Mouse (Mus musculus) lung, postnatal 0 days (tissue): ENCODE results near the gene Triobp. TPM values are rescaled to one million over a fixed set of nuclear protein-coding genes. Genes with fewer than 3 reads are reported as not detected.

Source experiments
- ATAC-seq: fragments of 200-750 bp; cut with Nextera tagmentation; 2 replicates; pipeline ENCODE4 v1.8.0; 2017; ENCODE audit warnings: moderate library complexity
- DNase-seq: peaks from one replicate; pipeline ENCODE4 v3.0.0-alpha.2; 2016; ENCODE audit warnings: low spot score
- H3K27ac ChIP-seq: fragments of 300-500 bp; sonication (generic); 2 replicates; pipeline ENCODE4 v1.5.1; 2014; ENCODE audit warnings: antibody characterized with exemption, mild to moderate bottlenecking, low read length, mixed read lengths
- H3K27me3 ChIP-seq: fragments of 300-500 bp; sonication (generic); replicated peaks from 2 replicates; pipeline ENCODE4 v1.6.1; 2014; ENCODE audit warnings: low read length, mixed read lengths; ENCODE audit not compliant: insufficient read depth
- H3K36me3 ChIP-seq: fragments of 300-500 bp; sonication (generic); 2 replicates; pipeline ENCODE4 v1.6.1; 2014; ENCODE audit warnings: low read length, mixed read lengths; ENCODE audit not compliant: insufficient read depth
- H3K4me1 ChIP-seq: fragments of 300-500 bp; sonication (generic); 2 replicates; pipeline ENCODE4 v1.6.1; 2014; ENCODE audit warnings: antibody characterized with exemption, low read depth, low read length, mixed read lengths; ENCODE audit not compliant: insufficient read depth
- H3K4me2 ChIP-seq: fragments of 300-500 bp; sonication (generic); replicated peaks from 2 replicates; pipeline ENCODE4 v1.6.1; 2014; ENCODE audit warnings: low read depth, mild to moderate bottlenecking, low read length, moderate library complexity, mixed read lengths
- H3K4me3 ChIP-seq: fragments of 300-500 bp; sonication (generic); 2 replicates; pipeline ENCODE4 v1.5.1; 2014; ENCODE audit warnings: low read depth, low read length
- H3K9ac ChIP-seq: fragments of 300-500 bp; sonication (generic); replicated peaks from 2 replicates; pipeline ENCODE4 v1.6.1; 2014; ENCODE audit warnings: low read depth, mild to moderate bottlenecking
- H3K9me3 ChIP-seq: fragments of 300-500 bp; sonication (generic); 2 replicates; pipeline ENCODE4 v1.6.1; 2016; ENCODE audit warnings: low read length, mixed read lengths
- CTCF ChIP-seq: IDR thresholded peaks from 2 replicates; pipeline ENCODE4 v1.5.1; 2016; ENCODE audit warnings: antibody characterized with exemption, mild to moderate bottlenecking
- EP300 ChIP-seq: IDR thresholded peaks from 2 replicates; pipeline ENCODE4 v1.6.1; 2016; ENCODE audit warnings: antibody characterized with exemption, mild to moderate bottlenecking, control low read depth
- WGBS: fragments of 180-500 bp; shearing (Covaris S2); extraction: QIAGEN DNeasy Blood & Tissue Kit; methylation state at CpG from one replicate; pipeline ENCODE4 v1.1.7; 2014; 5-methylcytosine and 5-hydroxymethylcytosine counted together
- polyA plus RNA-seq: library from polyadenylated mRNA; unstranded; fragments of >200 nt; fragmentation: Nextera tagmentation; extraction: Ambion mirVana; gene quantifications from 2 replicates; pipeline ENCODE4 v1.2.1, GENCODE M21; 2015

Gene Triobp
- polyA plus RNA-seq, 1 experiment from 2014 or later: 23.9 TPM

- H3K27ac ChIP-seq: no peak overlapping the region
- DNase-seq (no peak), ATAC-seq (no peak)
- H3K36me3 ChIP-seq: no peaks in the 10 kb centered on the region
- no peaks in the 10 kb centered on the region for H3K27me3 ChIP-seq
- no peak overlapping the region for H3K4me2 ChIP-seq
- no peaks in the 10 kb centered on the region for H3K9me3 ChIP-seq
- no peaks in the 10 kb centered on the region for H3K4me1 ChIP-seq
- WGBS: 27% methylated on average over 4 of the region's 4 CpGs
- H3K4me3 ChIP-seq: no peak overlapping the region
- no peak for TF ChIP-seq CTCF
- H3K9ac ChIP-seq: no peak overlapping the region
Observed at GRCm38 (mm10) chr15:79018191-79018590, 70.7 kb downstream of the Triobp start.

- Histone ChIP-seq H3K27me3 (no peaks in the 10 kb centered on the region), H3K4me1 (no peaks in the 10 kb centered on the region), H3K9ac (no peak overlapping the region), H3K36me3 (no peaks in the 10 kb centered on the region), H3K4me3 (no peak overlapping the region), H3K9me3 (no peaks in the 10 kb centered on the region), H3K27ac (no peak overlapping the region), H3K4me2 (no peak overlapping the region)
- DNase-seq (peak; percentile 25), ATAC-seq (no peak)
- WGBS: 64% methylated on average over 3 of the region's 3 CpGs
- TF ChIP-seq CTCF (peak; percentile 43), EP300 (no peak)
Observed at GRCm38 (mm10) chr15:79018886-79019285, 71.4 kb downstream of the Triobp start.

GRCm38 (mm10) chr15:79022671-79023230, 75.2 kb downstream of the Triobp start:
- 31% methylated on average over 10 of the region's 10 CpGs for WGBS

GRCm38 (mm10) chr15:79023366-79023765, 75.8 kb downstream of the Triobp start:
- ATAC-seq (no peak), DNase-seq (no peak)
- Histone ChIP-seq H3K27me3 (no peaks in the 10 kb centered on the region), H3K9ac (no peak overlapping the region), H3K27ac (no peak overlapping the region), H3K9me3 (no peaks in the 10 kb centered on the region), H3K4me3 (no peak overlapping the region), H3K36me3 (no peaks in the 10 kb centered on the region), H3K4me2 (no peak overlapping the region), H3K4me1 (peaks cover 6% of the 10 kb centered on the region; the same call in 1 of the 2 replicates)
- WGBS: 88% methylated on average over 1 of the region's 1 CpGs
- no peak for TF ChIP-seq EP300
- TF ChIP-seq CTCF: no peak

More at GRCm38 (mm10) chr15:79022671-79023230, 75.2 kb downstream of the Triobp start:
- Histone ChIP-seq H3K9me3 (no peaks in the 10 kb centered on the region), H3K9ac (no peak overlapping the region), H3K4me3 (no peak overlapping the region), H3K27ac (no peak overlapping the region), H3K4me1 (peaks cover 6% of the 10 kb centered on the region; the same call in 1 of the 2 replicates), H3K36me3 (no peaks in the 10 kb centered on the region), H3K4me2 (no peak overlapping the region), H3K27me3 (no peaks in the 10 kb centered on the region)
- TF ChIP-seq EP300: no peak
- no peak for TF ChIP-seq CTCF
- no peak for DNase-seq
- ATAC-seq: no peak

- no peak for TF ChIP-seq CTCF
- no peak for TF ChIP-seq EP300
- DNase-seq: peak; percentile 16
- Histone ChIP-seq H3K27me3 (no peaks in the 10 kb centered on the region), H3K4me3 (no peak overlapping the region), H3K27ac (no peak overlapping the region), H3K4me1 (peaks cover 7% of the 10 kb centered on the region; the same call in 1 of the 2 replicates), H3K4me2 (peak overlapping the region; percentile 14; the same call in 1 of the 2 replicates), H3K9ac (0 out of 2 replicates have a peak overlapping the region, but pooled peaks have one; percentile 12), H3K36me3 (no peaks in the 10 kb centered on the region), H3K9me3 (no peaks in the 10 kb centered on the region)
- 19% methylated on average over 16 of the region's 18 CpGs for WGBS
- no peak for ATAC-seq
Observed at GRCm38 (mm10) chr15:79025687-79026308, 78.3 kb downstream of the Triobp start.

- ATAC-seq: no peak
- DNase-seq: no peak
- Histone ChIP-seq H3K27ac (no peak overlapping the region), H3K27me3 (no peaks in the 10 kb centered on the region), H3K9ac (no peak overlapping the region), H3K4me3 (no peak overlapping the region), H3K36me3 (no peaks in the 10 kb centered on the region), H3K4me1 (peaks cover 11% of the 10 kb centered on the region; the same call in 1 of the 2 replicates), H3K9me3 (no peaks in the 10 kb centered on the region), H3K4me2 (peak overlapping the region; percentile 97)
- TF ChIP-seq CTCF: no peak
- no peak for TF ChIP-seq EP300
- 46% methylated on average over 14 of the region's 14 CpGs for WGBS
Observed at GRCm38 (mm10) chr15:79026511-79027290, 79.2 kb downstream of the Triobp start.
